Mouse (Mus musculus) retina, postnatal 7 days (tissue): ENCODE data around the gene Med17.
"Not testable (repeated sequence)": the region's sequence is repeated elsewhere in the genome, so short reads cannot be mapped to it uniquely, and the experiment has no call there.

ENCODE experiments used
- DNase-seq: peaks from one replicate; pipeline ENCODE4 v3.0.0-alpha.2; 2012; ENCODE audit warnings: low read depth, low spot score

The Med17 gene

DNA sequence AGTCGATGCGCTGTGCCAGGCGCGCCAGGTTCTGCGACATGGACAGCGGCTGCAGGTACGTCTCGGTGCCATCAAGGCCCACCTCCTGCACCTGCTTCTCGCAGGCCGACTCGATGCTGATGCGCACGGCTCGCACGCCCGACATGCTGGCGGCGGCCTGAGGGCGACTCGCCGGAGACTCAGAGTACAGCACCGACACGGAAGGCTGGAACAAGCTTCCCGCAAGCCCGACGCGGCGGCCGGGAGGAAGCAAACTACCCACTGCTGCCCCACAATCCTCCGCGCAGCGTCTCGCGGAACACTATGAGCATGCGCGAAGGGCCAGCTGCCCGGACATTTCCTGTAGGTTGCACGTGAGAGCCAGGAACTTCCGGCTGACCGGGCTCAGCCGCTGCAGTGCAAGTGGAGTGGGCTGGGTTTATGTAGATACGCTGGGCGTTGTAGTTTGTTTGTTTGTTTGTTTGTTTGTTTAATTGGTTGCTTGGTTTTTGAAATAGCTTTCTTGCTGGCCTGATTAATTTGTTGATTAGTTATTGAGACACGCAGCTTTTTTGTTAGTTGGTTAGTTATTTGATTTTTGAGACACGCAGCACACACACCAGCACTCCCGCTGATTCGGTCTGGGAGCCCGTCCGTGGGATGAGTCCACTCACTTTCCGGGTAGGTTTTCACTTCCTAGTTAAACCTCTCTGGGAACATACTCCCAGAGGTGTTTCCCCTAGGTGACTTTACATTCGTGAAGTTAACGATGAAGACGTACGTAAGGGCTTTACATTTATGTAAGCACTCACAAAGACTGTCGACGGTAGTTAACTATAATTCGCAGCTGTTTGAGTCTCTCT, at the start of gene Med17:
Med17 (minus strand) TSS at position 283 of the 842 bp plus-strand sequence.
- DNase-seq, result peak; percentile 94

- no peak for DNase-seq
Observed at GRCm38 (mm10) chr9:15318170-15318742, 38.5 kb upstream of the Med17 start.

GRCm38 (mm10) chr9:15317223-15318169, 37.8 kb upstream of the Med17 start:
- no peak for DNase-seq

DNA sequence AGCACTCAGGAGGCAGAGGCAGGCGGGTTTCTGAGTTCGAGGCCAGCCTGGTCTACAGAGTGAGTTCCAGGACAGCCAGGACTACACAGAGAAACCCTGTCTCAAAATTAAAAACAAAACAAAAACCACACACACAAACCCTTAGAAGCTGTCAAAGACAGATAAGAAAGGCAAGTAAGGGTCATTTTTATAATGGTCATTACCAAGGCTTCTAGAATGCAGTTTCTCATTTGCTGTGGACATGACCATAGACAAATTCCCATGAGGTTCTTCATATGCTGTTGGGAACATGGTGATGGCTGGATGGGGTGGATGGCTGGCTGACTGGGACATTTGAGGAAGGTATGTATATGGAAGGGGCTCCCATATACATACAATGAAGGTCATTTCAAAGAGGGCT, 36.6 kb upstream of the Med17 start:
- DNase-seq, result not testable (repeated sequence)

DNA sequence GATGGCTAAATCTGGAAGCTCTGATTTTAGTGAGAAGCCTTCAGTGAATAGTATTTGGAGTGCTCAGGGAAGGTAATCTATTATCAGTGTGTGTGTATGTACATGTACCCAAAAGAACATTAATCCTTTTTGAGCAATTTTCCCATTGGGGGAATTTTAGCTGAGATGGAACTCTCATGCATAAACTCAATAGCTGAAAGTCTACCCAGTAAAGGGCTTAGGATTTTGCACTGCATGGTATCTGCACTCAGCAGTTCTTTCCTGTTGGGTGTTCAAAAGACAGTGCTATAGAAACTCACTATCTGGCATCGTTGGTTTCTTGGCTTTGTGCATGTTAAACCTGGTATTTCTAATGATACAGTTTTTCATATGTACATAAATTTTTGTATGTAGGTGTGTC, 34.9 kb upstream of the Med17 start:
- no peak for DNase-seq

- no peak for DNase-seq
Observed at GRCm38 (mm10) chr9:15313633-15314032, 33.9 kb upstream of the Med17 start.

DNA sequence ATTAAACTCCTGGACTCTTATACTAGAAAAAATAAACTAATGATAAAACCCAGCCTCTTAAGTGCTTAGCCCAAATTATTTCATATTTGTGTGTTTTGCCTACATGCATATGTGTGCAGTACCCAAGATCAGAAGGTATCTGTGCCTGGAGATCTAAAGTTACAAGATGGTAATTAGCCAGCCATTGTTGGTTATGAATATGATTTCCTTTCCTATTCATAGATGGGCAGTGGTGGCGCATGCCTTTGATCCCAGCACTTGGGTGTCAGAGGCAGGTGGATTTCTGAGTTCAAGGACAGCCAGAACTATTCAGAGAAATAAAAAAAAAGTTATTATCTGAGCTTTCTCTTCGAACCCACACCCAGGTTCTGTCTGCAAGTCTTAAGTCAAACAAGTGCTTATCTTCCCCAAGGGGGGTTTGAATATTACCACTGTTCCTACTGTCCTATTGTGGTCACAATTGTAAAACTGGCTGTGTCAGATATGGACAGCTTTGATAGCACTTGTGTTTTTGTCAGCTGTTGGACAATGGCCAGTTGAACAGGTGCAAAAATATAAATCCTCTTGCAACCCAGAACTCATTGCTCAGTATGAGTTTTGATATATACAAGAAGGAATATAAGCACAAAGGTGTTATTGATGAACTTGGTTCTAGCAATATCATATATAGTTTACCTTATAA, 32.5 kb upstream of the Med17 start:
- no peak for DNase-seq

GRCm38 (mm10) chr9:15310179-15310578, 30.4 kb upstream of the Med17 start:
- no peak for DNase-seq

GRCm38 (mm10) chr9:15309425-15309824, 29.7 kb upstream of the Med17 start:
- no peak for DNase-seq

- DNase-seq, result no peak
Observed at GRCm38 (mm10) chr9:15308254-15308653, 28.5 kb upstream of the Med17 start.

DNA sequence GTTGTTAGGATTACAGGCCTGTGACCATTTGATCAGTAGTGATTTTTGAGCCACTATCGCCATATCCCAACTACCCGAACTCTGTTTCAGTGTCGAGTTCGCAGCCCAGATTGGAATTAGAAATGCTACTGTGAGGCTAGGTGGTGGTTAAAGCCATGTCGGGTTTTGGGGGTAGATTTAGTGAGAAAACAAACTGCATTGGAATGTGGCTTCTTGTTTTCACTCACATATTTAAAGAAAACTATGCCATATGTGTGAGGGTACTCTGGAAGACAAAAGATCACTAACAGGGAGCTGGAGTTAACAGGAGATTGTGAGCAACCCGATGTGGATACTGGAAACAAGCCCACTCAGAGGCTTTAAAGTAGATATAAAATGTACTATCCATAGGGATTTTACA, 27.5 kb upstream of the Med17 start:
- DNase-seq, result no peak

DNA sequence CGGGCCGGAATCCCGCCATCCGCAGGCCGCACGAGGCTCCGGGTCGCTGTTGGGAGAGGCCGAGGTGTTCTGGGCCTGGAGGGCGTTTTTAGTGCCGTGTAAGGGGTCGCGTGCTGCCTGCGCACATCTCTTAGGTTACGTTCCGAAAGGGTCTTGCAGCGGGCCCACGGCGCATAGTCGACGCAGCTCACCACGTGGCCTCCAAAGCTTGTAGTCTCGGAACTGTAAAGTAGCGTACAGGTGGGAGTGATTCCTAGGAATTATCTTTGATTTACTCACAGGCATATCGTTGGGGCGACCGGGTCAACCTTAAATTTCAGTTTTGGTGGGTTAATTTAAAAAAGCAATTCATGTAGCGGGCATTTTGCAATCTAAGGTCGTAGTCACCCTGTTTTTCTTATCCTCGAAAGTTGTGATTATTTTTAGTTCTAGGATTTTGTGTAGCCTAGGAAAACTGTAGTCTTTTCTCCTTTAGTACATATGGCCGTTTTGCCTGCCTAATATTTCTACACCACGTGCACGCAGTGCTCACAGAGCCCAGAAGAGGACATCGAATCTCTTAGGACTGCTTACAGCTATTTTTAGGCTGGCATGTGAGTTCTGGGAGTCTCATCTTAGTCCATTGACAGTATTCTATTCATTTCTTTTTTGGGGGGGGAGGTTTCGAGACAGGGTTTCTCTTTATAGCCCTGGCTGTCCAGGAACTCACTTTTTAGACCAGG, 26.8 kb upstream of the Med17 start, which contains the start of gene 4931406C07Rik:
4931406C07Rik (minus strand) TSS at position 51 of the 722 bp plus-strand sequence.
- DNase-seq, result no peak

GRCm38 (mm10) chr9:15305503-15306397, 26.0 kb upstream of the Med17 start, which contains the start of gene Taf1d:
Taf1d (plus strand) TSS chr9:15306214.
- peak; percentile 92 for DNase-seq

GRCm38 (mm10) chr9:15302881-15303280, 23.1 kb upstream of the Med17 start:
- DNase-seq, result no peak

DNA sequence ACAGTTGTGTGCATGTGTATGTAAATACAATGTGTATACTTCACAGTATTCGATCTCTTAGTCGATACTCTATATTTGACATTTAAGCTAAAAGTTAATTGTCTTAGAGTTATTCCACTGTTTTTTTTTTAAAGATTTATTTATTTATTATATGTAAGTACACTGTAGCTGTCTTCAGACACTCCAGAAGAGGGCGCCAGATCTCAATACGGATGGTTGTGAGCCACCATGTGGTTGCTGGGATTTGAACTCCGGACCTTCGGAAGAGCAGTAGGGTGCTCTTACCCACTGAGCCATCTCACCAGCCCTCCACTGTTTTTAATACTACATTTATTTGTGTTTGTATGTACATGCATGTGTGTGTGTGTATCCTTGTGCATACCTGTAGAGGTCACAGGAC, 22.3 kb upstream of the Med17 start:
- not testable (repeated sequence) for DNase-seq

DNA sequence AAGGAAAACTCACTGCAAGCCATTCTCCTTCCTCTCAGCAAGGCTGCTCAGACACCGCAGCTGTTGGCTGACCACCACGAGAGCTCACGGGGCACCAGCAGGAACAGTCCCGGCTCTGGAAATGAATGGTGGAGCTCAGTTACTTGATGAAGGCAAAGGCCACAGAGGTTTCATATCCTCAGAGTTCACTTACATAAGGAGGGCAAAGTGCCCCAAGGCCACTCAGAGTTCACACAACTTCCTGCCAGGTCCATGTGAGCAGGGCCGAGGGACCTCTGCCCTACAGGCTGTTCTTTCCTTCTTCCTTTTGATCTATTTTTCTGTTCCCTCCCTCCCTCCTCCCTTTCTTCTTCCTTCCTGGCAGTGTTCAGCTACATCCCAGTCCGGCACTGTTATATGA, 21.7 kb upstream of the Med17 start:
- DNase-seq, result no peak

- no peak for DNase-seq
Observed at GRCm38 (mm10) chr9:15300056-15300455, 20.3 kb upstream of the Med17 start.

GRCm38 (mm10) chr9:15298451-15298850, 18.7 kb upstream of the Med17 start:
- no peak for DNase-seq

GRCm38 (mm10) chr9:15297112-15297511, 17.4 kb upstream of the Med17 start:
- no peak for DNase-seq

GRCm38 (mm10) chr9:15289251-15289650, 9.5 kb upstream of the Med17 start:
- DNase-seq, result no peak
